Mouse (Mus musculus) kidney, adult 10 weeks (tissue): ENCODE data around the gene Gm14409. TPM values are rescaled to one million over a fixed set of nuclear protein-coding genes. Genes with fewer than 3 reads are reported as not detected.

ENCODE experiments used
- polyA plus RNA-seq: library from polyadenylated mRNA; stranded (reverse); fragments of 350-450 nt; fragmentation: Illumina TruSeq; extraction: RNeasy Lipid Tissue Mini Kit (QIAGEN cat#74804); gene quantifications from one replicate; pipeline ENCODE4 v1.2.3, GENCODE M21; 2014; ENCODE audit warnings: low read depth, low replicate concordance

The Gm14409 gene
- 0.57 TPM for polyA plus RNA-seq

GRCm38 (mm10) chr2:177266936-177267335 is at the start of gene Gm14409:
Gene Gm14409, minus strand, starts transcription at chr2:177267036.

Other genes starting within 250 kb of the Gm14409 start
- not detected for gene Gm14401, start 192.7 kb downstream of the Gm14409 start, polyA plus RNA-seq
- 70.1 TPM for gene Gm14410, start 60.6 kb downstream of the Gm14409 start, polyA plus RNA-seq
- gene Gm14412, start 57.3 kb upstream of the Gm14409 start, polyA plus RNA-seq, result 17.4 TPM
- 21.0 TPM for gene Gm14418, start 131.3 kb upstream of the Gm14409 start, polyA plus RNA-seq
- gene Zfp970, start 197.7 kb upstream of the Gm14409 start, polyA plus RNA-seq, result 66.4 TPM
- gene Gm14403, start 231.2 kb upstream of the Gm14409 start, polyA plus RNA-seq, result 68.6 TPM